ENCODE assay signal across 8 mouse cellular contexts in the genomic region with DNA sequence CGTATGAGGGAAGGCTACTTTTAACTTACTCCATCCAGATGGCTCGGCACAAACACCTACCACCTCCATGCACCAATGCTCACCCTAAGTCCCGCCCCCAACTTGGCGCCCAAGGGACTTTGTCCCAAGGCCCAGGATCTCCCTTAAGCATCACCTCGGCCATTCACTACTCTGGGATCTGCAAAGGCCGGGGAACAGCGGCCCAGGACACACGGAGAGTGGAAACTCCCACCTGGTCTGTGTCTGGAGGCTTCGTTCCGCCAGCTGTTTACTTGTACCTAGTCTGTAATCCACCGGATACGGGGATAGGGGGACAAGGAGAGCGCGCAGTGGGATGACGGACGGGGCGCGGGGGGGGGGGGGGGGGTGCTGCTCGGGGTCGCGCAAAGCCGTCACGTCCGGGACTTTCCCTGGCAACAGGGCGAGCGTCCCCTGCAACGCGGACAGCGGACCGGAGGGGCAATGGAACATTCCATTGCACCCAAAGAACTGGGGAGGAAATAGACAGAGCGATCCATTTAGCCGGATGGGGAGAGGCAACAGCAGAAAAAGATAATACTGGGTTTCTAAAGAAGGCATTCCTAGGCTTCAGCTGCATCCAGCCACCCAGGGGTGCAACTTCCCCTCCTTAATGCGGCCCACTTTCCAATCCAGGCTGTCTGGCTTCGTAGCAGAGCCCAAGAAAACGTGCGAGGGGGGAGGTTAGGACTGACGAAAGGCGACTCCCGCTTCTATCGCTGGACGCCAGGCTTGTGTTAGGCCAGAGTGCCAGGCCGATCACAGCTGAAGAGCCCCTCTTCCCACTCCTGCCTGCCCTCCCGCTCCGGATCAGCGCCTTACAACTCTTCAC. TPM values are rescaled to one million over a fixed set of nuclear protein-coding genes. Genes with fewer than 3 reads are reported as not detected.
A peak's percentile ranks its signal among the peaks of the same experiment; 100 is the strongest.
DNase-seq lines count a peak whose midpoint lies in the region; ATAC-seq and TF ChIP-seq lines count a peak whose summit lies in the region.

No protein-coding gene starts in this region.

- ATAC-seq in forebrain, embryonic 14.5 days: peak; percentile 76
- peak; percentile 86 for ATAC-seq in liver, postnatal 0 days
- ATAC-seq in neural tube, embryonic 13.5 days (ENCODE audit: low read depth): peak; percentile 76

- H3K4me2 ChIP-seq in forebrain, embryonic 14.5 days (ENCODE audit: low read length): peak overlapping the region; percentile 87
- peak overlapping the region; percentile 92 for H3K4me2 ChIP-seq in liver, postnatal 0 days (ENCODE audit: low read depth, low read length)
- peak overlapping the region; percentile 75 for H3K4me2 ChIP-seq in neural tube, embryonic 13.5 days

- no peaks in the 10 kb centered on the region for H3K9me3 ChIP-seq in forebrain, embryonic 14.5 days (replicated peaks; ENCODE audit: control insufficient read depth, low read length)
- no peaks in the 10 kb centered on the region; the same call in 1 of the 2 replicates for H3K9me3 ChIP-seq in liver, postnatal 0 days (ENCODE audit: low read length)
- no peaks in the 10 kb centered on the region for H3K9me3 ChIP-seq in neural tube, embryonic 13.5 days

- 0% methylated on average over 42 of the region's 45 CpGs for WGBS in forebrain, embryonic 14.5 days
- WGBS in liver, postnatal 0 days (ENCODE audit: insufficient replicate concordance): under 1% methylated on average over 42 of the region's 45 CpGs
- WGBS in neural tube, embryonic 13.5 days: 1% methylated on average over 43 of the region's 45 CpGs

- no peak for TF ChIP-seq EP300 in liver, postnatal 0 days (IDR thresholded peaks at IDR 0.05; ENCODE audit: low read depth)

- peak overlapping the region; percentile 91 for H3K27ac ChIP-seq in forebrain, embryonic 14.5 days (ENCODE audit: low read depth, low read length)
- H3K27ac ChIP-seq in liver, postnatal 0 days (ENCODE audit: low read depth): peak overlapping the region; percentile 88
- H3K27ac ChIP-seq in neural tube, embryonic 13.5 days (replicated peaks): peak overlapping the region; percentile 94
- peak overlapping the region; percentile 92 for H3K27ac ChIP-seq in testis, adult 2 months (ENCODE audit: control insufficient read depth, insufficient read depth, low read depth, low read length)

- peak overlapping the region; percentile 71 for H3K4me3 ChIP-seq in forebrain, embryonic 14.5 days (ENCODE audit: low read depth, low read length)
- H3K4me3 ChIP-seq in liver, postnatal 0 days (ENCODE audit: low read depth, low read length): peak overlapping the region; percentile 66
- peak overlapping the region; percentile 74 for H3K4me3 ChIP-seq in neural tube, embryonic 13.5 days
- H3K4me3 ChIP-seq in testis, adult 2 months (ENCODE audit: control insufficient read depth, low read depth, low read length): peak overlapping the region; percentile 94

- TF ChIP-seq POLR2A in testis, adult 2 months (IDR thresholded peaks at IDR 0.05; ENCODE audit: control insufficient read depth, low read depth, low read length): peak; percentile 48; the same call in 1 of the 2 replicates

- peaks cover 39% of the 10 kb centered on the region for H3K4me1 ChIP-seq in forebrain, embryonic 14.5 days (ENCODE audit: control insufficient read depth, insufficient read depth, low read length)
- peaks cover 49% of the 10 kb centered on the region for H3K4me1 ChIP-seq in liver, postnatal 0 days (ENCODE audit: insufficient read depth)
- peaks cover 59% of the 10 kb centered on the region for H3K4me1 ChIP-seq in neural tube, embryonic 13.5 days (replicated peaks)
- peaks cover 48% of the 10 kb centered on the region for H3K4me1 ChIP-seq in testis, adult 2 months (ENCODE audit: control insufficient read depth, insufficient read depth, low read length)

- intact Hi-C loops in heart, postnatal 10 days (cut with DNase I): loop anchor here (2.0 kb wide), 1 partner anchor 17 kb away; the partner anchor contains the start of gene Fkbpl

- H3K27me3 ChIP-seq in forebrain, embryonic 14.5 days (replicated peaks; ENCODE audit: control insufficient read depth, insufficient read depth, low read length): peaks cover 17% of the 10 kb centered on the region
- H3K27me3 ChIP-seq in liver, postnatal 0 days (ENCODE audit: insufficient read depth, low read length): peaks cover 41% of the 10 kb centered on the region
- peaks cover 28% of the 10 kb centered on the region for H3K27me3 ChIP-seq in neural tube, embryonic 13.5 days
- peaks cover 5% of the 10 kb centered on the region; the same call in 1 of the 2 replicates for H3K27me3 ChIP-seq in testis, adult 2 months (ENCODE audit: control insufficient read depth, insufficient read depth, low read length)

- TF ChIP-seq CTCF in liver, postnatal 0 days (IDR thresholded peaks at IDR 0.05; ENCODE audit: low read depth): no peak
- TF ChIP-seq CTCF in testis, adult 2 months (IDR thresholded peaks at IDR 0.05; ENCODE audit: control insufficient read depth, insufficient read depth, insufficient replicate concordance, low read depth, low read length): no peak

- peak overlapping the region; percentile 76 for H3K9ac ChIP-seq in forebrain, embryonic 14.5 days (ENCODE audit: low read length)
- H3K9ac ChIP-seq in liver, postnatal 0 days (replicated peaks): peak overlapping the region; percentile 72
- peak overlapping the region; percentile 80 for H3K9ac ChIP-seq in neural tube, embryonic 13.5 days

- H3K36me3 ChIP-seq in forebrain, embryonic 14.5 days (ENCODE audit: control insufficient read depth, insufficient read depth, low read length): peaks cover 22% of the 10 kb centered on the region
- H3K36me3 ChIP-seq in liver, postnatal 0 days (replicated peaks; ENCODE audit: insufficient read depth, low read length): peaks cover 16% of the 10 kb centered on the region
- peaks cover 20% of the 10 kb centered on the region for H3K36me3 ChIP-seq in neural tube, embryonic 13.5 days
- H3K36me3 ChIP-seq in testis, adult 2 months (ENCODE audit: control insufficient read depth, insufficient read depth, low read length): no peaks in the 10 kb centered on the region

- DNase-seq in ES-CJ7 (ENCODE audit: low read depth, low spot score): peak; percentile 83
- peak; percentile 92 for DNase-seq in cerebellum, adult 11-12 months
- peak; percentile 94 for DNase-seq in forebrain, embryonic 14.5 days (ENCODE audit: low spot score)
- DNase-seq in heart, postnatal 10 days: peak; percentile 92 to 93
- DNase-seq in kidney, postnatal 36 days: peak; percentile 94 to 95
- peak; percentile 89 for DNase-seq in liver, postnatal 0 days

RNA-seq across cellular contexts. Expression of gene Ppt2, which starts 1.0 kb away (rescaled TPM):
- polyA plus RNA-seq in forebrain, embryonic 14.5 days (2014; fragmentation: Nextera tagmentation; extraction: Ambion mirVana): 23.8 and 24.6 TPM in 2 replicates
- total RNA-seq in heart, postnatal 10 days (2021): 10 to 100 TPM; 39.0 to 45.7 TPM
- polyA plus RNA-seq in liver, postnatal 0 days (2015; fragmentation: Nextera tagmentation; extraction: Ambion mirVana): 19.3 and 19.8 TPM in 2 replicates
- 23.7 and 25.0 TPM in 2 replicates for polyA plus RNA-seq in neural tube, embryonic 13.5 days (2015; fragmentation: Nextera tagmentation; extraction: Ambion mirVana)
- polyA plus RNA-seq in testis, adult 2 months (2012; rRNA removed): 15.9 and 20.2 TPM in 2 replicates

RNA-seq across cellular contexts. Expression of gene Prrt1, which starts 2.0 kb away (rescaled TPM):
- polyA plus RNA-seq in forebrain, embryonic 14.5 days (2014; fragmentation: Nextera tagmentation; extraction: Ambion mirVana): 5.0 and 5.5 TPM in 2 replicates
- 1 to 10 TPM in 1 of 2 experiments, under 1 TPM in 1; 0.89 to 1.2 TPM for total RNA-seq in heart, postnatal 10 days (2021)
- 0.05 TPM in 1 of 2 replicates, not detected in the other for polyA plus RNA-seq in liver, postnatal 0 days (2015; fragmentation: Nextera tagmentation; extraction: Ambion mirVana)
- polyA plus RNA-seq in neural tube, embryonic 13.5 days (2015; fragmentation: Nextera tagmentation; extraction: Ambion mirVana): 3.8 and 4.2 TPM in 2 replicates
- polyA plus RNA-seq in testis, adult 2 months (2012; rRNA removed): 1.5 and 1.6 TPM in 2 replicates

RNA-seq across cellular contexts. Expression of gene Egfl8, which starts 11.5 kb away (rescaled TPM):
- polyA plus RNA-seq in forebrain, embryonic 14.5 days (2014; fragmentation: Nextera tagmentation; extraction: Ambion mirVana): 7.6 and 8.7 TPM in 2 replicates
- total RNA-seq in heart, postnatal 10 days (2021): 1 to 10 TPM; 2.1 to 3.5 TPM
- 0.46 and 0.66 TPM in 2 replicates for polyA plus RNA-seq in liver, postnatal 0 days (2015; fragmentation: Nextera tagmentation; extraction: Ambion mirVana)
- 21.8 and 28.4 TPM in 2 replicates for polyA plus RNA-seq in neural tube, embryonic 13.5 days (2015; fragmentation: Nextera tagmentation; extraction: Ambion mirVana)
- polyA plus RNA-seq in testis, adult 2 months (2012; rRNA removed): 0.53 and 0.54 TPM in 2 replicates

RNA-seq across cellular contexts. Expression of gene Fkbpl, which starts 17.2 kb away (rescaled TPM):
- 12.6 and 14.9 TPM in 2 replicates for polyA plus RNA-seq in forebrain, embryonic 14.5 days (2014; fragmentation: Nextera tagmentation; extraction: Ambion mirVana)
- total RNA-seq in heart, postnatal 10 days (2021): 1 to 10 TPM; 8.5 to 9.9 TPM
- 5.6 and 5.8 TPM in 2 replicates for polyA plus RNA-seq in liver, postnatal 0 days (2015; fragmentation: Nextera tagmentation; extraction: Ambion mirVana)
- polyA plus RNA-seq in neural tube, embryonic 13.5 days (2015; fragmentation: Nextera tagmentation; extraction: Ambion mirVana): 17.1 and 18.6 TPM in 2 replicates
- polyA plus RNA-seq in testis, adult 2 months (2012; rRNA removed): 156 and 172 TPM in 2 replicates

RNA-seq across cellular contexts. Expression of gene Atf6b, which starts 19.6 kb away (rescaled TPM):
- polyA plus RNA-seq in forebrain, embryonic 14.5 days (2014; fragmentation: Nextera tagmentation; extraction: Ambion mirVana): 75.0 and 90.9 TPM in 2 replicates
- total RNA-seq in heart, postnatal 10 days (2021): 10 to 100 TPM; 19.0 to 19.3 TPM
- polyA plus RNA-seq in liver, postnatal 0 days (2015; fragmentation: Nextera tagmentation; extraction: Ambion mirVana): 12.9 and 13.0 TPM in 2 replicates
- polyA plus RNA-seq in neural tube, embryonic 13.5 days (2015; fragmentation: Nextera tagmentation; extraction: Ambion mirVana): 106 TPM in 2 replicates
- polyA plus RNA-seq in testis, adult 2 months (2012; rRNA removed): 27.9 and 28.4 TPM in 2 replicates

Comparison
In these comparisons a context has a peak if more than half of its experiments do, and no peak if none do; other contexts are left out.
1. Peak in every context shown above with its lines: DNase-seq, ATAC-seq, H3K4me3 ChIP-seq and H3K27ac ChIP-seq.